Mouse (Mus musculus): Measurements from ENCODE around the gene Pkd1. TPM values are rescaled to one million over a fixed set of nuclear protein-coding genes. Genes with fewer than 3 reads are reported as not detected.

Gene Pkd1
- polyA plus RNA-seq, 1 experiment from 2014 or later: 20.6 TPM

GRCm38 (mm10) chr17:24557091-24557490 lies 7.5 kb downstream of the Pkd1 start:
- 93% methylated on average over 7 of the region's 7 CpGs for WGBS
- Histone ChIP-seq H3K4me1 (ENCODE audit: control insufficient read depth, insufficient read depth, low read length) (peaks cover 15% of the 10 kb centered on the region), H3K9me3 (ENCODE audit: control insufficient read depth, low read length) (no peaks in the 10 kb centered on the region), H3K27ac (ENCODE audit: low read depth, low read length) (no peak overlapping the region), H3K9ac (ENCODE audit: low read length) (no peak overlapping the region), H3K4me2 (ENCODE audit: low read depth) (no peak overlapping the region), H3K36me3 (ENCODE audit: control insufficient read depth, insufficient read depth, low read length) (no peaks in the 10 kb centered on the region), H3K27me3 (ENCODE audit: control insufficient read depth, insufficient read depth, low read length) (no peaks in the 10 kb centered on the region), H3K4me3 (ENCODE audit: low read depth, low read length) (no peak overlapping the region)
- no peak for ATAC-seq (ENCODE audit: insufficient read depth, low FRiP score, low TSS enrichment)
- DNase-seq (ENCODE audit: low spot score): no peak

GRCm38 (mm10) chr17:24558600-24559099 lies 9.0 kb downstream of the Pkd1 start:
- Histone ChIP-seq H3K27me3 (ENCODE audit: control insufficient read depth, insufficient read depth, low read length) (no peaks in the 10 kb centered on the region), H3K27ac (ENCODE audit: low read depth, low read length) (peak overlapping the region; percentile 67), H3K36me3 (ENCODE audit: control insufficient read depth, insufficient read depth, low read length) (no peaks in the 10 kb centered on the region), H3K4me2 (ENCODE audit: low read depth) (peak overlapping the region; percentile 25; the same call in 1 of the 2 replicates), H3K4me3 (ENCODE audit: low read depth, low read length) (no peak overlapping the region), H3K9ac (ENCODE audit: low read length) (no peak overlapping the region; the same call in 1 of the 2 replicates), H3K4me1 (ENCODE audit: control insufficient read depth, insufficient read depth, low read length) (peaks cover 15% of the 10 kb centered on the region), H3K9me3 (ENCODE audit: control insufficient read depth, low read length) (no peaks in the 10 kb centered on the region)
- WGBS: 37% methylated on average over 4 of the region's 4 CpGs
- peak; percentile 48; the same call in 1 of the 2 replicates for ATAC-seq (ENCODE audit: insufficient read depth, low FRiP score, low TSS enrichment)
- peak; percentile 54 for DNase-seq (ENCODE audit: low spot score)

GRCm38 (mm10) chr17:24559146-24559545 lies 9.5 kb downstream of the Pkd1 start:
- Histone ChIP-seq H3K4me2 (ENCODE audit: low read depth) (peak overlapping the region; percentile 25), H3K4me3 (ENCODE audit: low read depth, low read length) (no peak overlapping the region), H3K36me3 (ENCODE audit: control insufficient read depth, insufficient read depth, low read length) (no peaks in the 10 kb centered on the region), H3K4me1 (ENCODE audit: control insufficient read depth, insufficient read depth, low read length) (peaks cover 15% of the 10 kb centered on the region), H3K27me3 (ENCODE audit: control insufficient read depth, insufficient read depth, low read length) (no peaks in the 10 kb centered on the region), H3K9me3 (ENCODE audit: control insufficient read depth, low read length) (no peaks in the 10 kb centered on the region), H3K9ac (ENCODE audit: low read length) (no peak overlapping the region; the same call in 1 of the 2 replicates), H3K27ac (ENCODE audit: low read depth, low read length) (peak overlapping the region; percentile 67)
- 44% methylated on average over 3 of the region's 3 CpGs for WGBS
- peak; percentile 29 for DNase-seq (ENCODE audit: low spot score)
- peak; percentile 45 for ATAC-seq (ENCODE audit: insufficient read depth, low FRiP score, low TSS enrichment)

- Histone ChIP-seq H3K9me3 (ENCODE audit: control insufficient read depth, low read length) (no peaks in the 10 kb centered on the region), H3K27me3 (ENCODE audit: control insufficient read depth, insufficient read depth, low read length) (no peaks in the 10 kb centered on the region), H3K9ac (ENCODE audit: low read length) (no peak overlapping the region), H3K27ac (ENCODE audit: low read depth, low read length) (no peak overlapping the region), H3K4me1 (ENCODE audit: control insufficient read depth, insufficient read depth, low read length) (peaks cover 15% of the 10 kb centered on the region), H3K4me3 (ENCODE audit: low read depth, low read length) (no peak overlapping the region), H3K4me2 (ENCODE audit: low read depth) (no peak overlapping the region), H3K36me3 (ENCODE audit: control insufficient read depth, insufficient read depth, low read length) (no peaks in the 10 kb centered on the region)
- DNase-seq (ENCODE audit: low spot score): no peak
- 94% methylated on average over 5 of the region's 5 CpGs for WGBS
- no peak for ATAC-seq (ENCODE audit: insufficient read depth, low FRiP score, low TSS enrichment)
Observed at GRCm38 (mm10) chr17:24560301-24561028, 10.8 kb downstream of the Pkd1 start.

GRCm38 (mm10) chr17:24561592-24561991 lies 12.0 kb downstream of the Pkd1 start:
- Histone ChIP-seq H3K27me3 (ENCODE audit: control insufficient read depth, insufficient read depth, low read length) (no peaks in the 10 kb centered on the region), H3K36me3 (ENCODE audit: control insufficient read depth, insufficient read depth, low read length) (0 out of 2 replicates have a peak, but pooled peaks cover 4% of the 10 kb centered on the region)
- WGBS: 88% methylated on average over 2 of the region's 2 CpGs

GRCm38 (mm10) chr17:24563638-24564037 lies 14.0 kb downstream of the Pkd1 start:
- Histone ChIP-seq H3K9me3 (ENCODE audit: control insufficient read depth, low read length) (no peaks in the 10 kb centered on the region), H3K27ac (ENCODE audit: low read depth, low read length) (no peak overlapping the region), H3K9ac (ENCODE audit: low read length) (no peak overlapping the region), H3K36me3 (ENCODE audit: control insufficient read depth, insufficient read depth, low read length) (peaks cover 6% of the 10 kb centered on the region; the same call in 1 of the 2 replicates), H3K4me3 (ENCODE audit: low read depth, low read length) (no peak overlapping the region), H3K4me1 (ENCODE audit: control insufficient read depth, insufficient read depth, low read length) (peaks cover 6% of the 10 kb centered on the region), H3K4me2 (ENCODE audit: low read depth) (no peak overlapping the region), H3K27me3 (ENCODE audit: control insufficient read depth, insufficient read depth, low read length) (no peaks in the 10 kb centered on the region)
- DNase-seq (ENCODE audit: low spot score): no peak
- no peak for ATAC-seq (ENCODE audit: insufficient read depth, low FRiP score, low TSS enrichment)
- WGBS: 86% methylated on average over 5 of the region's 5 CpGs

More at GRCm38 (mm10) chr17:24561592-24561991, 12.0 kb downstream of the Pkd1 start:
- DNase-seq (ENCODE audit: low spot score) (no peak), ATAC-seq (ENCODE audit: insufficient read depth, low FRiP score, low TSS enrichment) (no peak)
- peaks cover 15% of the 10 kb centered on the region for H3K4me1 ChIP-seq (ENCODE audit: control insufficient read depth, insufficient read depth, low read length)
- no peak overlapping the region for H3K27ac ChIP-seq (ENCODE audit: low read depth, low read length)
- H3K9ac ChIP-seq (ENCODE audit: low read length): no peak overlapping the region
- no peak overlapping the region for H3K4me2 ChIP-seq (ENCODE audit: low read depth)
- H3K4me3 ChIP-seq (ENCODE audit: low read depth, low read length): no peak overlapping the region
- no peaks in the 10 kb centered on the region for H3K9me3 ChIP-seq (ENCODE audit: control insufficient read depth, low read length)

GRCm38 (mm10) chr17:24564422-24564821 lies 14.8 kb downstream of the Pkd1 start:
- 91% methylated on average over 4 of the region's 4 CpGs for WGBS
- Histone ChIP-seq H3K4me1 (ENCODE audit: control insufficient read depth, insufficient read depth, low read length) (no peaks in the 10 kb centered on the region; the same call in 1 of the 2 replicates), H3K36me3 (ENCODE audit: control insufficient read depth, insufficient read depth, low read length) (peaks cover 6% of the 10 kb centered on the region), H3K27me3 (ENCODE audit: control insufficient read depth, insufficient read depth, low read length) (no peaks in the 10 kb centered on the region), H3K4me3 (ENCODE audit: low read depth, low read length) (no peak overlapping the region), H3K9me3 (ENCODE audit: control insufficient read depth, low read length) (no peaks in the 10 kb centered on the region), H3K27ac (ENCODE audit: low read depth, low read length) (no peak overlapping the region), H3K9ac (ENCODE audit: low read length) (no peak overlapping the region), H3K4me2 (ENCODE audit: low read depth) (no peak overlapping the region)
- DNase-seq (ENCODE audit: low spot score) (no peak), ATAC-seq (ENCODE audit: insufficient read depth, low FRiP score, low TSS enrichment) (no peak)

GRCm38 (mm10) chr17:24565092-24565491 lies 15.5 kb downstream of the Pkd1 start:
- Histone ChIP-seq H3K4me2 (ENCODE audit: low read depth) (no peak overlapping the region), H3K27me3 (ENCODE audit: control insufficient read depth, insufficient read depth, low read length) (no peaks in the 10 kb centered on the region), H3K4me1 (ENCODE audit: control insufficient read depth, insufficient read depth, low read length) (no peaks in the 10 kb centered on the region), H3K36me3 (ENCODE audit: control insufficient read depth, insufficient read depth, low read length) (peaks cover 8% of the 10 kb centered on the region), H3K9ac (ENCODE audit: low read length) (no peak overlapping the region), H3K9me3 (ENCODE audit: control insufficient read depth, low read length) (no peaks in the 10 kb centered on the region), H3K4me3 (ENCODE audit: low read depth, low read length) (no peak overlapping the region), H3K27ac (ENCODE audit: low read depth, low read length) (no peak overlapping the region)
- no peak for DNase-seq (ENCODE audit: low spot score)
- no peak for ATAC-seq (ENCODE audit: insufficient read depth, low FRiP score, low TSS enrichment)
- WGBS: 87% methylated on average over 3 of the region's 3 CpGs

- Histone ChIP-seq H3K9ac (ENCODE audit: low read length) (no peak overlapping the region), H3K4me3 (ENCODE audit: low read depth, low read length) (no peak overlapping the region), H3K36me3 (ENCODE audit: control insufficient read depth, insufficient read depth, low read length) (peaks cover 8% of the 10 kb centered on the region), H3K27me3 (ENCODE audit: control insufficient read depth, insufficient read depth, low read length) (no peaks in the 10 kb centered on the region), H3K27ac (ENCODE audit: low read depth, low read length) (no peak overlapping the region), H3K9me3 (ENCODE audit: control insufficient read depth, low read length) (no peaks in the 10 kb centered on the region), H3K4me2 (ENCODE audit: low read depth) (no peak overlapping the region), H3K4me1 (ENCODE audit: control insufficient read depth, insufficient read depth, low read length) (no peaks in the 10 kb centered on the region)
- 70% methylated on average over 3 of the region's 3 CpGs for WGBS
- no peak for DNase-seq (ENCODE audit: low spot score)
- ATAC-seq (ENCODE audit: insufficient read depth, low FRiP score, low TSS enrichment): no peak
Observed at GRCm38 (mm10) chr17:24565792-24566191, 16.2 kb downstream of the Pkd1 start.

Data from neural tube, embryonic 11.5 days (tissue).